Mouse (Mus musculus): ENCODE measurements around the gene Emc10.

Emc10 gene

GRCm38 (mm10) chr7:44466006-44466887 is 30.1 kb downstream of the Emc10 start:
- in situ Hi-C loops (cut with MboI; ENCODE audit: low sequenced_read_pairs): loop anchor here (25.0 kb wide), 1 partner anchor 204 kb away; the partner anchor contains the start of genes Acp4 and Gm15517

- in situ Hi-C loops (cut with MboI; ENCODE audit: low sequenced_read_pairs): loop anchor here (25.0 kb wide), 1 partner anchor 203 kb away; the partner anchor contains the start of genes Acp4 and Gm15517
Measured at GRCm38 (mm10) chr7:44465111-44465510, 31.2 kb downstream of the Emc10 start, which contains the start of gene Aspdh. Aspdh (plus strand) TSS chr7:44465391.

- in situ Hi-C loops (cut with MboI; ENCODE audit: low sequenced_read_pairs): loop anchor here (25.0 kb wide), 1 partner anchor 202 kb away; the partner anchor contains the start of genes Acp4 and Gm15517
Measured at GRCm38 (mm10) chr7:44464511-44464910, 31.8 kb downstream of the Emc10 start.

- in situ Hi-C loops (cut with MboI; ENCODE audit: low sequenced_read_pairs): loop anchor here (25.0 kb wide), 1 partner anchor 201 kb away; the partner anchor contains the start of genes Acp4 and Gm15517
Measured at GRCm38 (mm10) chr7:44463556-44464225, 32.6 kb downstream of the Emc10 start.

- in situ Hi-C loops (cut with MboI; ENCODE audit: low sequenced_read_pairs): loop anchor here (25.0 kb wide), 1 partner anchor 201 kb away; the partner anchor contains the start of genes Acp4 and Gm15517
Measured at GRCm38 (mm10) chr7:44463056-44463425, 33.3 kb downstream of the Emc10 start.

- in situ Hi-C loops (cut with MboI; ENCODE audit: low sequenced_read_pairs): loop anchor here (25.0 kb wide), 1 partner anchor 200 kb away; the partner anchor contains the start of genes Acp4 and Gm15517
Measured at GRCm38 (mm10) chr7:44462218-44463055, 33.9 kb downstream of the Emc10 start.

GRCm38 (mm10) chr7:44461503-44462217 is 34.7 kb downstream of the Emc10 start:
- in situ Hi-C loops (cut with MboI; ENCODE audit: low sequenced_read_pairs): loop anchor here (25.0 kb wide), 1 partner anchor 199 kb away; the partner anchor contains the start of genes Acp4 and Gm15517

GRCm38 (mm10) chr7:44460767-44461502 is 35.4 kb downstream of the Emc10 start:
- in situ Hi-C loops (cut with MboI; ENCODE audit: low sequenced_read_pairs): loop anchor here (25.0 kb wide), 1 partner anchor 199 kb away; the partner anchor contains the start of genes Acp4 and Gm15517

- in situ Hi-C loops (cut with MboI; ENCODE audit: low sequenced_read_pairs): loop anchor here (25.0 kb wide), 1 partner anchor 198 kb away; the partner anchor contains the start of genes Acp4 and Gm15517
Measured at GRCm38 (mm10) chr7:44460067-44460466, 36.3 kb downstream of the Emc10 start.

- in situ Hi-C loops (cut with MboI; ENCODE audit: low sequenced_read_pairs): loop anchor here (25.0 kb wide), 1 partner anchor 194 kb away; the partner anchor contains the start of genes Acp4 and Gm15517
Measured at GRCm38 (mm10) chr7:44456302-44456701, 40.0 kb downstream of the Emc10 start.

- in situ Hi-C loops (cut with MboI; ENCODE audit: low sequenced_read_pairs): loop anchor here (25.0 kb wide), 1 partner anchor 191 kb away; the partner anchor contains the start of genes Acp4 and Gm15517
Measured at GRCm38 (mm10) chr7:44453256-44453655, 43.1 kb downstream of the Emc10 start.

GRCm38 (mm10) chr7:44446070-44446855 is 50.1 kb downstream of the Emc10 start:
- in situ Hi-C loops (cut with MboI; ENCODE audit: low sequenced_read_pairs): no loop called here

- in situ Hi-C loops (cut with MboI; ENCODE audit: low sequenced_read_pairs): no loop called here
Measured at GRCm38 (mm10) chr7:44445528-44445923, 50.8 kb downstream of the Emc10 start.

- in situ Hi-C loops (cut with MboI; ENCODE audit: low sequenced_read_pairs): no loop called here
Measured at GRCm38 (mm10) chr7:44444886-44445527, 51.3 kb downstream of the Emc10 start.

- in situ Hi-C loops (cut with MboI; ENCODE audit: low sequenced_read_pairs): no loop called here
Measured at GRCm38 (mm10) chr7:44443268-44444173, 52.8 kb downstream of the Emc10 start.

- in situ Hi-C loops (cut with MboI; ENCODE audit: low sequenced_read_pairs): no loop called here
Measured at GRCm38 (mm10) chr7:44442407-44442821, 53.9 kb downstream of the Emc10 start.

Data from CH12F3 (cell line).